Mouse (Mus musculus) testis, adult 2 months (tissue): ENCODE data around the gene Cldn34b2.

Source experiments
- CTCF ChIP-seq: fragments of 200-500 bp; IDR thresholded peaks from 2 replicates; pipeline ENCODE4 v1.5.1; 2012; ENCODE audit warnings: low read depth, mild to moderate bottlenecking, inconsistent platforms, low read length, moderate library complexity; ENCODE audit not compliant: control insufficient read depth, insufficient read depth, insufficient replicate concordance
- POLR2A ChIP-seq: fragments of 200-500 bp; IDR thresholded peaks from 2 replicates; pipeline ENCODE4 v1.6.1; 2012; ENCODE audit warnings: low read depth, mild to moderate bottlenecking, inconsistent platforms, low read length, moderate library complexity; ENCODE audit not compliant: control insufficient read depth

DNA sequence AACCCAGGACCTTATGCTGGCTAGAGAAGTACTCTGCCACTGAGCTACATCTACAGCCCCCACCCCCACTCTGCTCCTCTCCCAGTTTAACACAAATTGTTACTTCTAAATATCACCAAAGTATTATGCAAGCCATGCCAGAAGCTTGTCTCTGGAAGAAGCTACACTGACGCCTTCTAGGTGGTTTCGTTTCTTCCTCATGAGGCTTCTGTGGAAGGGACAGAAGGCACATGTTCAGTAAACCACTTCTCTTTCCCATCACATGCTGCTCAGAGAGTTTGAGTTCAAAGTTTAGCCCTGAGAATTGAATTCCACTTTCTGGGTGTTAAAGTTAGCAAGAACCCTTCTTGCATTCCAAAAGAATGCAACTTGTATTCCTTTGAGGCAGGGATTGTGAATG, 49.0 kb upstream of the Cldn34b2 start:
- TF ChIP-seq POLR2A (no peak), CTCF (no peak)
